Mouse (Mus musculus): ENCODE measurements around the gene Nab1. TPM values are rescaled to one million over a fixed set of nuclear protein-coding genes. Genes with fewer than 3 reads are reported as not detected.

The Nab1 gene
- total RNA-seq, 4 experiments from 2014 or later: 30.7 to 42.1 (median 38.1) TPM

Other genes starting within 250 kb of the Nab1 start
- 1 to 10 TPM; 3.7 to 4.9 (median 4.3) TPM for gene Nemp2, start 130.0 kb upstream of the Nab1 start, total RNA-seq (2022)
- gene Mfsd6, start 226.8 kb upstream of the Nab1 start, total RNA-seq (2022): 10 to 100 TPM; 83.2 to 91.7 (median 85.4) TPM